Mouse (Mus musculus) testis, postnatal 14 days (tissue): ENCODE results near the gene Cxcl5.
"Not testable (repeated sequence)": the region's sequence is repeated elsewhere in the genome, so short reads cannot be mapped to it uniquely, and the experiment has no call there.

Experiments
- DNase-seq: peaks from one replicate; pipeline ENCODE4 v3.0.0; 2021; ENCODE audit warnings: low spot score

Cxcl5 gene

GRCm38 (mm10) chr5:90785659-90786588 lies 26.8 kb downstream of the Cxcl5 start, which contains the start of gene Cxcl3:
Gene Cxcl3 (plus strand): TSS chr5:90786103.
- no peak for DNase-seq

DNA sequence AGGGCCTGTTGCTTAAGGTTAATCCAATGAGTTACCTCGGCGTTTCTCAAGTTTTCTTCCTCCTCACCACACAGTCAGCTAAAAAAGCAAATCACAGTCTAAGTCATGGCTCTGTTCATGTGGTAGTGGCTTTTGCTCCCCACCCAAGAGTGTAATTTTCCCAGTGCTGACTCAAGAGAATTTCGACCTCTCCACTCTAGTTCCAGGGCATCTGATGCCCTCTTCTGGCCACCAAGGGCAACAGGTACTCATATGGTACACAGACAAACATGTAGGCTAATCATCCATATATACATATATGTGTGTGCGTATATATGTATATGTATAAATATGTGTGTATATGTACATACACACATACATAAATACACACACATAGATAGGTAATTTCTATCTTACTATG lies 29.0 kb downstream of the Cxcl5 start:
- DNase-seq = no peak

DNA sequence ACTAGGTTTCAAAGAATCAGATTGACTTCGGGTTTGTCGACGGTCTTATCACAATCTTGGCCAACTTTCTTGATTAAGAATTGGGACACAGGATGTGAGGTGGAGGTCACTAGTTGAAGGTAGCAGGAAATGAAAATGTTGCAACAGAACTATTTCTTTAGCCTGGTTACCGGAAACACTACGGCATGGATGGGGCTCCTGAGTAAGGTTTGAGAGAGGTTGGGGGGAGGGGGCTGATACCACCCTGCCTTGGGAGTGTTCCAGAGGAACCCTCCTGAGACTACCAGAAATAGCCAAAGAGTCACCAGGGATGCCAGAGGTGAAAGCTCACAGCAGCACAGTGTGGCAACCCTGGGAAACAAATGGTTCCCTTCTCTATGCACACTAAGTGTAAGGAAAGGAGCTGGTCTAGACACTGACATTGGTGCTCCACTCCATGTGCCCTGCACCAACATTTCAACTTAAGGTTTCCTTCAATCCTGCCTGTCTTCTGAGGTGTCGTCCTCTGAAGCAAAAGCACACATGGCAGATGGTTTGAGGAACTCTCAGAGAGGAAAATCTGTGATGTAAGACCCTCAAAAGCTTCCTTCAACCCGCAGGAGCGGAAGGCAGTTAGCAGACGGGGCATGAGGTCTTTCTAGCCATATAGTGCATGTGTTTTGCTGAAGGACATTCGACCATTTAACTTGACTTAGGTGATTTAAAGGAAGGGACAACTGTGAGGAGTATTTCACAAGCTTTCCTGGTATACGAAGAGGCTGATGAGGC lies 30.3 kb downstream of the Cxcl5 start:
- no peak for DNase-seq

DNA sequence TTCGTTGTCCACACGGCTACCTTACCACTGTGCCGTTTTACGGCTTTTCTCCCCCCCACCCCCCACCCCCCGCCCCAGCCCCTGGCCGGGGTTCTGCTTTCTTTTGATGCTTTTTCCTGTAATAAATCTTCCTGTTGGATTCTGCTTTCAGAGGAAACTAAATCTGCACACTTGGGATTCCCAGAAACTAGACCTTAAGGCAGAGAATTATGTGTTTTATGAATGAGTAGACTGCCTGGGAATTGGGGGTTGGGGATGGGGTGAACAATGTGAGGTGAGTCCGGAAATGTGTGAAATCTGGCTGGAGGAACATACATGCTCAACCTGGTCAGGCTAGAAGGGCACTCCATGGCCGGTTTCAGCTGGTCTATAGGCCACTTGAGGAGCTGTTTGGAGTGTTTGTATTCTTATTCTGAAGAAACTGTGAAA lies 30.9 kb downstream of the Cxcl5 start:
- DNase-seq = no peak

DNA sequence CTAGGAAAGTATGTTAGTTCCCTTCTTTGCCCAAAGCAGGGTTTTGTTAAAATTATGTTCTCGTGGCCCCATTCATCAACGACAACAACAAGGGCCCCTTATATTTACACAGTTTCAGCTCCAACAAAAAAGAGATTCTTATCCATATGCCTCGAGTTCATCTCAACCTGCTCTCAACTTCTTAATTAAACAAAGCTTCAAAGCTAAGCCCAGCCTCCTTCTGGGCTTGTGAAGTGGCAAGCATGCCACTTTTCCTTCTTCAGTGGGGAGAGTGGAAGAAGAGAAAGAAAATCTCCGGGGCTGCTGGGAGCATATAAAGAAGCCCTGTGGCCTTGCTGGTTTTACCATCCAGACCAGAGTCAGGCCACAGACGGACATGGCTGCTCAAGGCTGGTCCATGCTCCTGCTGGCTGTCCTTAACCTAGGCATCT lies 35.0 kb downstream of the Cxcl5 start, which contains the start of gene Cxcl15:
Gene Cxcl15, plus strand, starts transcription at position 340 of the 431 bp plus-strand sequence.
- DNase-seq = no peak

DNA sequence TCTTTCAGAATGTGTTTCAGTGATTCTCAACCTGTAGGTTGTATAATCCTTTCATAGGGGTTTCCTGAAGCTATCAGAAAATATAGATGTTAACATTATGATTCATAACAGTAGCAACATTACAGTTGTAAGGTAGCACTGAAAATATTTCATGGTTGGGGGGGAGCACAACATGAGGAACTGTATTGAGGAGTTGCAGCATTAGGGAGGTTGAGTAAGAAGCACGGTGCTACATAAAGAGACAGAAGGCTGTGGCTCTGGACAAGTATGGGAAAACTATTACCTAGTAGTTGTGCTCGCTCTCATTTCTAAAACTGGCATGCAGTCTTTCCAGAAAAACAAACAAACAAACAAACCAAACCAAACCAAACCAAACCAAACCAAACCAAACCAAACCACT lies 36.2 kb downstream of the Cxcl5 start:
- DNase-seq = not testable (repeated sequence)

- DNase-seq = no peak
These were observed 45.4 kb downstream of the Cxcl5 start for GRCm38 (mm10) chr5:90804574-90804973.

GRCm38 (mm10) chr5:90806050-90806449 lies 46.9 kb downstream of the Cxcl5 start:
- DNase-seq = no peak

DNA sequence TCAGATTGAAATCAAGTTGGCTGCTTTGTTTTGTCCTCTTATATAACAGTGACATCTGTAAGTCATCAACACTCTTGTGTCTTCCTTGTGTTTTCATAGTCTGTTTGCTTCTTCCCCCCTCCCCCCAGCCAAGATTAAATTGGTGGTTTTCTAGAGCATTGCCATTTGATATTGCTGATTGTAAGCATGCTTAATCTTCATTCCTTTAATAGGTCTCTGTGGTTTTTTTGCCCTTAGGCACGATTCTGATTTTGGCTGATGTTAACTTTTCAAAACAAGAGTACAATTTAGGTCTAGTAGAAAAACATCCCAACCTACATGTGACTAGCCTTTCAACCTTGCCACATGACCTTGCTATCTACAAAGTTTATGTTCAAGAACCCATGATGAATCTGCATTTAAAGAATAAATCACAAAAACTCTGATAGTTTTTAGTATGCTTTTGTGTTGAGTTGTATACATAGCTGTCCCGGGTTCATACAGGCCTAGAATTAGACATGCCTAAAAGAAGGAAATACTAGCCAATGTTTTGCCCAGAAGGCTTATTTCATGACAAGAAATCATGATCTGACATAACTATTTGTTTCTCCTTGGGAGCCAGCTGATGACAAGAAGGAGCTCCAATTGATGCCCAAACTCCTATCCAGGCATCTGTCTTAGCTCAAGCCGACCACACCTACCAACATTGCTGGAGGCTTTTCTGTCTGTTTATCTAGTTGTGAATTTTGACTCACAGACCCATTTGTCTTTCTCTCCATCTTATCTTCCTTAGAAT lies 48.2 kb downstream of the Cxcl5 start:
- no peak for DNase-seq
